Mouse (Mus musculus): ENCODE results near the gene Kcne3.
A peak's percentile ranks its signal among the peaks of the same experiment; 100 is the strongest.

The Kcne3 gene

DNA sequence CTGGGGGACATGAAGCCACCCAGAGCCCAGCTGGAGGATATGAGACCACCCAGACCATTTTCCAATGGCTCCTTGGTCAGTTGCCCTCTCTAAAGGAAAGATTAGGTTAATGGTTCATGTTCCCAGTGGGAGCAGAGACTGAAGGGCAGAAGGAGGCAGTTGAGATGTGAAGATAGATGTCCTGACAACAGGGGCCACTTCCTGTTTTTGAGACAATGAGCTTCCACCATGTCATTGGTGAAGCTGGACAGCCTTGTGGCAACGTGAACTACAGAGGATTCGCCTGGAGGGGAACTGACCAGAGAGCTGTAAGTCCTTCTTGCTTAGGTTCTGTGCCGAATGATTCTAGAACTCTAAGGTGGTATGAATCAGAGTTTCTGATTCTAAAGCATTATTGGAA lies at the start of gene Kcne3:
Gene Kcne3, plus strand, starts transcription at position 234 of the 400 bp plus-strand sequence.
- DNase-seq (ENCODE audit: low read depth), result peak; percentile 19

DNA sequence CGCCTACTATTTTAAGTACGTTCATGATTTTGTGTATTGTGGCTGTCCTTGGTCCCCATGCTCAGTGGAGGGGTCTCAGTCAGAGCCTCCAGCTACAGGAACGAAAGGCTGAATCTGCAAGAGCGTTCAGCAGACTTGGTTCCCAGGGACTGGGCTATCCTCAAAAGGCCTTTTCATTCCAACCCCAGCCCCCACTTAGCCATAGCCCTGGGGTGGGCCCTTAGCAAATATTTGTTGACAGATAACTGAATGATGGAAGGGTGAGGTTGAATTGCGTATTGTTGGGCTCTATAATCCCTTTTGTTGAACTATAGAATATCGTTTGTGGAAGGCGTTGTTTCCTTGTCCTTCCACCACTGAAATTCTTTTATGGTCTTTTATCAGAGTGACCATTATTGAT lies 49.8 kb upstream of the Kcne3 start:
- DNase-seq (ENCODE audit: low read depth), result no peak

DNA sequence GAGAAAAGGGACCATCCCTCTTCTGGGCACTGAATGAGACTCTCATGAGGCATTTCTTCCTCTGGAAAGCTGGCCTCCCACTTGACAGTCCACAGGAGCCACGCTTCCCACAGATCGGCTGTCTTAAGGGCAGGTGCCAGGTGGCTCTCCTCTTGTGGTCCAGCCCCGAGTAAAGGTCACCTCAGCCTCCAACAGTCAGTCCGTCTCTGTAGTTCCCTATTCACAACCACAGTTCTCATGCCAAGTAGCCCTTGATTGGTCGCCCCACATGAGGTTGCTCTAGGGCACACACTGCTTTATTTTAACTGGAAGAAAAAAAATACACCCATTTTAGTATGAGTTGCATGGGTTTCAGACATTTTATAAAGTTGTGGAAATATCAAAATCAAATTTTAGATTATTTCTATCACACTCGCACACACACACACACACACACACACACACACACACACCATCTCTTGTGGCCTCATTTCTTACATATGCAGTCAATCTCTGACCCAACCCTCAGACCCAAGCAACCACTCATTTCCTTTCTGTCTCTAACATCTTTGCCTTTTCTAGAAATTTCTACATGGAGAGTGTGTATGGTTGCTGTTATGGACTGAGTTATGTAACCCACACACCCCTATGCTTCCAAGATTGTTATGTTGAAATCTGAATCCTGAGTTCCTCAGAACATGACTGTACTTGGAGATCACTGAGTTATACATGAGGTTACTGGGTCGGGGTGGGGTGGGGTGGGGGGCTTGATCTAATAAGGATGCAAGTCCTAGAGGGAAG lies 47.9 kb upstream of the Kcne3 start:
- DNase-seq (ENCODE audit: low read depth), result no peak

DNA sequence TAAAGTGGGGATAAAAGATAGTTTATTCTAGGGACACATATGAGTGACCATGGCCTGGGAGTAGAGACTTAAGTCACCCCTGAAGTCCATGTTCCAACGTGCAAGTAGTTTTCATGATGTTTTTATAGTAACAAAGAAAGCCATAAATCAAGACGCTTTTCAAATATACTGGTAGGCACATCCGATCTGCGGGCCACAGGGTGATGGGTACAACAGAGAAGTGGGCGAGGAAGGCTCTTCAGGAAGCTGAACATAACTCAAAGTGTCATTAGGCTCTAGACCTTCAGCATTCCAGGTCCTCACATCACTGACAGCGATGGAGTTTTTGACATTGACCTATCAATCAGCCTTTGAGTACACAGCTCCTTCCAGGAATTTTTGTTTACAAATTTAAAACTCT lies 45.7 kb upstream of the Kcne3 start:
- no peak for DNase-seq (ENCODE audit: low read depth)

DNA sequence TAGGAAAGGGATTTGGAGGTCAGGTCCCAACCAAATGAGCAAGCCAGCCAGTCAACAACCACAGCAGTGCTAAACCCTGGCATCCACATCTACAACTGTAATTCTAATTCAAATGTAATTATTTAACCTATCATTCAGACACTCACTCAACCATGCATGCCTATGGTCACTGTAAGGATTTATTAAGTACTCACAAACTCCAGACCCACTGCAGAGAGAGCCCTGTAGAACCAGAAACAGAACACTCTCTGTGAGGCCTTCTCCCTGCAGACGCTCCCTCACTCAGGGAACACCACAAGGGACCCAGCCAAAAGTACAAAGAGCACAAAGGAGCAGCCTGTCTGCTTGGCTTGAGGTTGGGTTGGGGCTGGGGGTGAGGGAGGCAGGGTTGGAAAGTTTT lies 43.9 kb upstream of the Kcne3 start:
- no peak for DNase-seq (ENCODE audit: low read depth)

DNA sequence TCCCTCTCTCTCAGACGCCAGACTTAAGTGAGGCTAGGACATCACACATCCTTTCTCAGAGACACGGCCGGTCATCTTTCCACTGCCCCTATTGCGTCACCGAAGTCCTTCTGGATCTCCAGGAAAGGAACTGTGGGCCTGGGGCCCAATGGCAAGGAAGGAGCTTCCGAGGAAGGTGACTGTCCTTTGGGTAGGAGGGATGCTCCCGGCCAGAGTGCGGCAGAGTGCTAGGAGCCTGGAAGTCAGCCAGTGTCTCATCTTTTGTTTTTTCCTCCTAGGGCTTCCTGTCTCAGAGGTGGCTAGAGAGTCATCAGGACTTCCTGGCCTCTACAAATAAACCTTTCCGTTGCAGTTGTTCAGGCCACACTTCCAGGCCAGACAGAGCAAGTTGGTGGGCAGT lies 39.3 kb upstream of the Kcne3 start:
- no peak for DNase-seq (ENCODE audit: low read depth)

DNA sequence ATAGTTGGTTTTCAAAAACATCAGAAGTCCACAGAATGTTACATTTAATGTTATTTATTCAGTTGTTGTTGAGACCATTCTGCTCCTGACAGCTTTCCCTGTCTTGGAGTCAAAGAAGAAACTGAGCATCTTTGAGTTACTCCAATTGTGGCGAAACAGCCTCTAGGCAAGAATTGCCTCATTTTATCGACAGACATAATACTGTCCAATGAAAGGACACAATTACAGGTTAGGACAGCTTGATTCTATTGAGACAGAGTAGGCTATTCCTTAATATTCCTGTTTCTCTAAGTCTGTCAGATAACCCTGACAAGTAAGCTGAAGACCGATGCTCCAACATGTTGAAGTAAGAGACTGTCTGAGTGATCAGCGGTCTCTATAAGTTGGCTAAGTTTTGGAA lies 38.2 kb upstream of the Kcne3 start:
- no peak for DNase-seq (ENCODE audit: low read depth)

DNA sequence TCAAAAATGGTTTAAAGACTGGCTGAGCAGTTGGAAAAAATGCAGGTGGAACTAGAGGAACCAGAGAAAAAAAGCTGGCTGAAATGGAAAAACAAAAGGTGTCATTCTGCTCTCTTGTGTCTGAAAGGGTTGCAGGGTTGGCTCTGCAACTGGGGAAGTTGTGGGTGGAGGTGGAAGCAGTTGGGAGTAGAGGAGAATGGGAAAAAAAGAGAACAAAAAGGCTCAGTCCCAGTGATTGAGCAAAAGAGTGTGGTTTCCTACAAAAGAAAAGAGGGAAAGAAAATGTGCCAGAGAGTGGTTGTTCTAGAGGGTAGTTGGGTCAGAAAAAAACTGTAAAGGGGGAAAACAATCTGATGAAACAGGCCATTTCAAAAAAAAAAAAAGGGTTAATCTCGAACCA lies 35.7 kb upstream of the Kcne3 start:
- no peak for DNase-seq (ENCODE audit: low read depth)

DNA sequence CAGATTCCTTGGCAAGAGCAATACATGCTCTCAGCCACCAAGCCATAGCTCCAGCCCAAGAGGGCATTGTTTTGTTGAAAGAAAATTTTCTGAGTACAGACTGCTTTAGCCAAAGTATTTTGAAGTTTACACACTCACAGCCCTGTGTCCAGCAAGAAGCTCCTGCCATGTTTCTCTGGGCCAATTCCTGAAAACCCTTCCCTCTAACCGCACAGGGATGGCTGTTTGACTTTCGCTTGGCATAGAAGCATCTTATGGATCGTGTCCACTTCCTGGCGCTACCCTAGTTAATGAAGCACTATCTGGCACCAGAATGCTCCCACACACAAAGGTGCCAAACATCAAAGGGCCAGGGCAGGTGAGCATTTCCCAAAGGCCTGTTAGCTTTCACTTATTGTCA lies 27.7 kb upstream of the Kcne3 start:
- DNase-seq (ENCODE audit: low read depth), result no peak

DNA sequence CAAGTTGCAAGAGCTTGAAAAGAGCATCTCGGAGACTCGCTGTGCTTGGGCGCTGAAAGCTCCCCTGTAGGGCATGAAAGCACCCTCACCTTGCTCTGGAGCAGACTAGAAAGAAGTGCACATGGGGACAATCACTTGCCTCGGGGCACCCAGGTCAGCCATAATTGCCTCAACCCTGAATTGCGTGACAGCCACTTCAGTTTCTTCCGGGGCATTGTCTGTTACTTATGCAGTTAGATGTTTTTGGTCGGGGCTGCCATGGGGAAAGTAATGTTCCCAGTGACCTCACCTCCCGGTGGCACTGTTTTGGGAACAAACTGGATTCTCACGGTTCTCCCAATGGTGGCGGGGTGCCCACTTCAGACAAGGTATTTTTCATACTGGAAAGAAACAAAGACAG lies 26.2 kb upstream of the Kcne3 start:
- DNase-seq (ENCODE audit: low read depth), result no peak

DNA sequence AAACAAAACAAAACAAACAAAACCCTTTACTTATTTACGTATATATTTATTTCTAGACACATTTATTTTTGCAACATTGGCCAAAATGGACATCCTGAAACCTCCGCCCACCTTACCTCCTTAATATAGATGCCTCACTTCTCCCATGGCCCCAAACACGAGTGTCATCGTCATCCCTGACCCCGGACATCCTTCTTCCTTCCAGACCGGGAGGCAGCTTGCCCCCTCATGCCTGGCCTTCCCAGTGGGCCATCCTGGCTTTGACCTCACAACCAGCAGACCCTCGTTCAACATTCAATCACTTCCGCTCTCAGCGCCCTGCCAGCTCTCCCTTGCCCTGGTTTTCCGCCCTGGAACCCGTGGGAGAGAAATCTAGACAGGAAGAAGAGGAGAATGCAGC lies 25.7 kb upstream of the Kcne3 start:
- no peak for DNase-seq (ENCODE audit: low read depth)

DNA sequence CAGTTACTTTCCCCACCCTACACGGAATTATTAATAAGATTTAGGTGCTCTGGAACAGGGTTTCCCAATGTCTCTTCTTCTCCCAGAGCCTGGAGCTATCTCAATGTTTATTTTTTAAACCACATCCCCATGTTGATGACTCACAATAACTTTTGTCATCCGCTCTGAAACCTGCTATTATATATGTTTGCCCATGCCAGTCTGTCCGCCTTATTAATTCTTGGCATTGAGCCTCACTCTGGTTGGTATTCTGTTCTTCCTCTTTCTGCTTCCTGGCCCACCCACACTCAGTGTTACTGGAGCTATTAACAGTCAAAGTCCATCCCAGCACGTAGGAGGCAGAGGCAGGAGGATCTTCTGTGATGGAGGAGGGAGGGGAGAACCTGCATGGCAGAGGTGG lies 18.6 kb upstream of the Kcne3 start:
- no peak for DNase-seq (ENCODE audit: low read depth)

DNA sequence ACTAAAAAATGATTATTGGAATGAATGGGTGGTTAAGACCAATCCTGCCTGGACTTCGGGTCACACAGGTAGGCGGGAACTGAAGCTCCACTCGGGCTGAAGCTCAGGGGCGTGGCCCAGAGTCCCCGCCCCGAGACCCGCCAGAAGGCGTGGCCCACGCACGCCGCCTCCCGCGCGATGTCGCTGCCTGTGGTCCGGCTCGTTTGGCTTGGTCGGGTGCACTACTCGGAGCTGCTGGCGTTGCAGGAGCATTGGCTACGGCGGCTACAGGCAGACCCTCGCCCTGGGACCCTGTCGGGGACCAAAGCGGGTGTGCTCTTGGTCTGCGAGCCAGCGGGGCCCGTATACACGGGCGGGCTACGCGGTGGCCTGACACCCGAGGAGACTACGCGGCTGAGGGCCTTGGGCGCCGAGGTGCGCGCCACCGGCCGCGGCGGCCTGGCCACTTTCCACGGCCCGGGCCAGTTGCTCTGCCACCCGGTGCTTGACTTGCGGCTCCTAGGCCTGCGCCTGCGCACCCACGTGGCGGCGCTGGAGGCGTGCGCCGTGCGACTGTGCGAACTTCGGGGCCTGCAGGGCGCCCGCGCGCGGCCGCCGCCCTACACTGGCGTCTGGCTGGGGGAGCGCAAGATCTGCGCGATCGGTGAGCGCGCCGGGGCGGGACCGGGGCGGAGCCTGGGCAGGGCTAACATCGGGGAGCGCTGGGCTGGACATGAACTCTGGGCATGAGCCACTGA lies 17.0 kb upstream of the Kcne3 start, which contains the start of gene Lipt2:
Gene Lipt2, plus strand, starts transcription at position 173 of the 737 bp plus-strand sequence.
- peak; percentile 76 for DNase-seq (ENCODE audit: low read depth)

DNA sequence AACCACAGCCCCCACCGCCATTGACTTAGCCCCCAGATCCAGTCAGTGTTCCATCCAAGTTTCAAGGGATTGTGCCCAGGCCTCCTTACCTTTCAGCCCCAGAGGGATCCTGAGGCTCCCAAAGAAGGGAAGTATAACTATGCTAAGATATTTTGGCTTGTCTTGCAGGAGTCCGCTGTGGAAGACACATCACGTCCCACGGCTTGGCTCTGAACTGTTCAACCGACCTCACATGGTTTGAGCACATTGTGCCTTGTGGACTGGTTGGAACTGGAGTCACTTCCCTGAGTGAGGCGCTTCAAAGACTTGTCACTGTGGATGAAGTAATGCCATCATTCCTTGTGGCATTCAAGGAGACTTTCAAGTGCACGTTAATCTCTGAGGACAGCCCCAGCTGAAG lies 16.3 kb upstream of the Kcne3 start:
- DNase-seq (ENCODE audit: low read depth), result no peak

DNA sequence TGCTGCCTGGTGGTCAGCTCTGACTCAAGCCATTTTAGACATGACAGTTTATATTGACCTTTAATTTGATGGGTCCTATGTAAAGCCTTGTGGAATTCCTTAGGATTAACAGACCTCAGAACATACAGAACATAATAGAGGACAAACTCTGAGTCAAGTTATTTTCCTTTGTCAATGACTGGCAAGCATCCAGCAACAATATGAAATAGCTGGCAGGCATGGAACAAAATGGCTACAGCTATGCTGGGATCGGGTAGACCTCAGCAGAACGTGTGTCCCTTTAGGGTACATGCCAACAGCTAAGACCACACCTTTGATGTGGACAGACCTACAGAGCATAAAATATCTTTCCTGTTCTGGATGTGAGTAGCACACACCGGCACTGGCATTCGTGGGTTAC lies 12.8 kb upstream of the Kcne3 start:
- no peak for DNase-seq (ENCODE audit: low read depth)

DNA sequence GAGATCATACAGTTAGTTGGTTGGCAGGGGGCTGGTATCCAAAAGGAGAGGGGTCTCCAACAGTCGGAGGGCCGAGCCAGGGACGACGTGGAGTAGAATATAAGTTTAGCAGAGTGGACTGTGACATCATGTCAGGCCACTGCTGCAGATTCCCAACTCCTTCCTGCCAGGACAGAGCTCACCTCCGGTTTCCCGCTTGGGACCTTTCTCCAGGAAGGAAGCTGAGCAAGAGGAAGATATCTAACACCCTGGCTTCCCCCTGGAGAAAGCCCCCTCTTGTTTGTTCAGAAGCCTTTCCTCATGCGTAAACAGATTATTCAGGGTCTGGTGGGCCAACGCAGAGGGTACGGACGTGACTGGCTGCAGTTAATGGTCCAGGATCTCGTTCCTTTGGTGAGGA lies 7.6 kb upstream of the Kcne3 start:
- DNase-seq (ENCODE audit: low read depth), result no peak

DNA sequence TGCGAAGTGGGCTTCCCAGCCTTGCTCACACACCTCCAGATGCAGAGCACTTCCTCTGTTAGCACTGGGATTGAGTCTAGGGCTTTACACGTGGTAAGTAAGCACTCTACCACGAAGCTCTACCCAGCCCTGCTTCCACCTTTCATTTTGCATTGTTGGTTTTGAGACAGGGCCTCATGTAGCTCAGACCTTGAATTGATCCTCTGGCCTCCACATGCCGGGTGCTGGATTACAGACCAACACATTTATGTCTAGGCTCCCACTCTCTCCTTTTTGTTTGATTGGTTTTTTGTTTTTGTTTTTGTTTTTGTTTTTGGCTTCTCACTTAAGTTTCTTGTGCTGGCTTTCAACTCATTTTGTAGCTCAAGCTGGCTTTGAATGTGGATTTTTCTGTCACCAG lies 5.5 kb upstream of the Kcne3 start:
- no peak for DNase-seq (ENCODE audit: low read depth)

DNA sequence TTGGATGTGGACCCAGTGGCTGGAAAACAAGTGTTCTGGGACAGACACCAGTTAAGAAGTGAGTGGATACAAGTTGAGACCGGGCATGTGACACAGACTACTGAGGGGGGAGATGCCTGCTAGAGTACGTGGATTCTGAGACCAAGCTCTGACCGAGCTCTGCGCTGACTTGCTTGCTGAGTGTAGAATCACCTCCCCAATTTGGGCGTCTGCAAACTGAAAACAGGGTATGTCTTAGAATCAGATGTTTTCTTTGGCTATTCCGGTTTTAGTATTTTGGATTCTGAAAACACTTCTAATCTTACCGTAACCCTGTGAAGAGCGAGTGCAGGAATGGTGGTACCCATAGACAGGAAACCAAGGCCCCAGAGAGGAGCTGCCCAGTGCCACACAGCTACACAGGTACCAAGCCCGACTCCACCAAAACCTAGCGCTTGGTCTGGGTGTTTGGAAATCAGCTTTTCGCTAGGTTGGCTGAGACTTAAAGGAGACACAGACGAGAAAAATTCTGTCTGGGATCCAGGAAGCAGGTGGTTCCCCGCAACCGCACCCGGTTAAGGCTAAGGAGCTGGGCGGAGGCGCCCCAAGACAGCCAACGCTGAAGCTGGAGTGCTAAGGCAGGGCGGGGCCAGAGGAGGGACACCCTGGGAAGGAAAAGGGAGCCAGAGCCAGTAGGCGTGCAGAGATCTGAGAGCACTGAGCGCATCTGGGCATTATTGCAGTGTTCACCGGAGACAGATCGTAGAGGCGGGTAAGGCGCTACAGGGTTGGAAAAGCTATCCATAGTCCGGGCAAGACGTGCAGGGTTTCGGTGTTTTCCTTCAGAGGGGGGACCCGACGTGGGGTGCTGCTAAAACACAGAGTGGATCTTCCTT lies 2.0 kb downstream of the Kcne3 start:
- DNase-seq (ENCODE audit: low read depth), result peak; percentile 57

DNA sequence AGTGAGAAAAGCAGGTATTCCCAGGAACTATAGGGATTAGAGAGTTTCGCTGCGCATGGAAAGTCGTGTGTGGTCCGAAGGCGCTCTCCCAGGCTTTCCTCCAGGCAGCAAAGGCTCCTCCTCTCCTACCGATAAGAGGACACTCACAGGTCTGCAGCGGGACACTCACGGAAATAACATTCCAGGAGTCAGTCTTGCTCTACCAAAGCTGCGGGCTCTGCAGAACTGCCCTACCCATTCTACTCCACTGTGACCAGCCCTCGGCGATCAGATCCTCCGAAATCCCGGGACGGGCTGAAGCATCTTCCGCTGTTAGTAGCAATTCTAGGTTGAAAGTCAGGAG lies 2.6 kb downstream of the Kcne3 start:
- no peak for DNase-seq (ENCODE audit: low read depth)

DNA sequence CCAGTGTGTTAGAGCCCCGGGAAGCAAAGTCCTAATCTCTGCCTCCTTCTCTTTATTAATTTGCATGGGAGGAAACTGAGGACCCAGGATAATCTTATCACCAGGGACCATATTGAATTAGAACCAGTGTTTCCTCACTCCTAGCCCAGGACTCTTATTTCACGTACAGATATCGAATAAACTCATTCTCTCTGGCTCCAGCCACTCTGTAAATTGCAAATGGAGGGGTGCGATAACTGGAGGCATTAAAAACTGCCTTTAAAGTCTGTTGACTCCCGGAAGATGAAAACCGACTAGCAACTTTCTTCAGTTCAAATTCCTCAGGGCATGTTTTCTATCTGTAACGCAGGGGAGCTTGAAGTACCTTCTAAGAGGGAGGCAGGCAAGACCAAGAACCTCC lies 3.1 kb downstream of the Kcne3 start:
- DNase-seq (ENCODE audit: low read depth), result peak; percentile 25

DNA sequence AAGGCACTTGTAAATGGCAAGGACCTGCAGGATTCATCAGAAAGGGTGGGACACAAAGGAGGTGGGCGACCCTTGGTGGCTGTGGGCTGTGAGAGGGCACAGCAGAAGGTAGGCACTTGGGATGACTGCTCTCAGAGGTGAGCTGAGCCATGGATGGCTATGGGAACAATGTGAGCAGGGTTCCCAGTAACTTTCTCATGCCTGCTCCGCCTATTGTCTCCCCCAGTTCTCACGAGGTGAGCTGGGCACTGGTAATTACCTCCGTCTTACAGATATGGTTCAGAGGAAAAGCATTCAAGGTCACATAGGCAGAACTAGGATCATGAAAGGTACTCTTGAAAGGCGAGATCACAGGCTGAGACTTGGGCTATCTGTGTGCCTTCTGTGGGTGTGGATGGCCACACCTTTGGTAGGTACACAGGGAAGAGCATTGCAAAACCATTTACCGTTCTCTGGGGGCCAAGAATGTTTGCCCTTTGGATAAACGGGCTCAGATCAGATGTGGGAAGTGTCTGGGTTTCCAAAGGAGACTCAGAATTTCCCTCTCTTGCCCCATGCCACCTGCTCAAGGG lies 3.6 kb downstream of the Kcne3 start:
- DNase-seq (ENCODE audit: low read depth), result no peak

DNA sequence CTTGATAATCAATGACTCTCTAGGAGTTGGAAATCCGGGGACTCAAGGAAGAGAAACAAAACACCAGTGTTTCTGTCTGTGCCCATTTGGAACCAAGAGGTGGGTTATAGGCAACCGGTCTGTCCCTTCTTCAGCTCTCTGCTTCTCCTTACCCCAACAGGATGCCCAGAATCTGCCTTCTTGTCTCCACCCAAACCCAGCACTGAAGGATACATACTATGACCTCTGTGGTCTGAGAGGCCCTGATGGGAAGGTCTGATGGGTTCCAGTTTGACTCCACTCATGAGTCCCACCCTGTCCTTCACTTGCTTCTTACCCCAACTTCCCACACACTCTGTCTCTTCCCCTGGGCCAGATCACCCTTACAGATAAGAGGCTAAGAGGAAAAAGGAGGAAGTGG lies 4.9 kb downstream of the Kcne3 start:
- DNase-seq (ENCODE audit: low read depth), result no peak

DNA sequence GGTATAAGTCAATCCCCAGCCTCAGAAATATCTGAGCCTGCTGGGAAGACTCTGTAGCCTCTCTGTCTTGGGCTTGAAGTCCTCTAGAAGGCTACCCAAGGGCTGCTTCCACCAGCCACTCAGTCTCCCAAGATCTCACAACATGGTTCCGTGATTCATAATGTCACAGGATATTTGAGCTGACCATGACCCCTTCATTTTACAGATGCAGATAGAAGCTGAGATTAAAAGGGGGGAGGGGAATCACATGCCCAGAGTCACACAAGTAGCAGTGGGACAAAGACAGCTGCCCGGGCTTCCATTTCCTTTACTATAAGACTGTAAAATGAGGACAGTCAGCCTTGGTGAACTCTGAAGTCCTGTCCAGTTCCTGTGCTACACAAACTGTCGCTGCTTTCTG lies 5.3 kb downstream of the Kcne3 start:
- no peak for DNase-seq (ENCODE audit: low read depth)

All from c-Kit-positive CD71-negative TER-119-negative erythroid progenitor cells, embryonic 14.5 days (primary cell).